Mouse (Mus musculus): ENCODE measurements around the gene Faim.

- TF ChIP-seq CTCF (IDR thresholded peaks at IDR 0.05; ENCODE audit: extremely low read depth, insufficient read length, insufficient replicate concordance, low read depth, low read length) (no peak), POLR2A (IDR thresholded peaks at IDR 0.05; ENCODE audit: low read depth, low read length) (no peak)
These were observed 31.5 kb downstream of the Faim start for GRCm38 (mm10) chr9:99017679-99018078.
